Mouse (Mus musculus): Measurements from ENCODE around the gene Ralb. TPM values are rescaled to one million over a fixed set of nuclear protein-coding genes. Genes with fewer than 3 reads are reported as not detected.
A peak's percentile ranks its signal among the peaks of the same experiment; 100 is the strongest.

The Ralb gene
- polyA plus RNA-seq, 1 experiment from 2014 or later: 30.9 TPM

DNA sequence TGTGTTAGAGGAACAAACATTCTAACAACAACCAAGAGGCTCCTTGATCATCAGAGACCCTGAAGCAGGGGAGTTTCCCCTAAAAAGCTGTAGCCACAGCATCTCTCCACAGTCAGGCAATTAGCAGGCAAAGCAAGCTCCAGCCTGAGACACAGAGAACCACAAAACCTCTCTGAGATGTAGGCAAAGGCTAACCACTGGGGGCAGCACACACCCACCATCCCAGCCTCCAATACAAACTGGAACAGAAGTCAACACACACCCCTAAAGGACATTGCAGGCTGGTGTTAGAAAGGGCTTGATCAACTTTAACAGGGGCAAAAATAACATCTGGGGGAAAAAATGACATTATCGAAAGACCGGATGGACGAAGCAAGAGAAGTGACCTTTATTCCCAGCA lies 20.1 kb downstream of the Ralb start:
- no peaks in the 10 kb centered on the region for H3K27me3 ChIP-seq (ENCODE audit: insufficient read depth, low read length)
- TF ChIP-seq CTCF (IDR thresholded peaks at IDR 0.05; ENCODE audit: low read depth): peak; percentile 75
- no peak for TF ChIP-seq EP300 (IDR thresholded peaks at IDR 0.05; ENCODE audit: low read depth)
- no peak overlapping the region for H3K27ac ChIP-seq (ENCODE audit: low read depth)
- WGBS (ENCODE audit: insufficient replicate concordance): 61% methylated on average over 3 of the region's 3 CpGs
- H3K4me3 ChIP-seq (ENCODE audit: low read depth, low read length): no peak overlapping the region
- ATAC-seq (peak; percentile 71; the same call in 1 of the 2 replicates), DNase-seq (peak; percentile 57)
- peaks cover 7% of the 10 kb centered on the region for H3K36me3 ChIP-seq (replicated peaks; ENCODE audit: insufficient read depth, low read length)
- H3K9ac ChIP-seq (replicated peaks): no peak overlapping the region
- H3K9me3 ChIP-seq (ENCODE audit: low read length): no peaks in the 10 kb centered on the region
- H3K4me1 ChIP-seq (ENCODE audit: insufficient read depth): peaks cover 4% of the 10 kb centered on the region; the same call in 1 of the 2 replicates
- H3K4me2 ChIP-seq (ENCODE audit: low read depth, low read length): no peak overlapping the region

DNA sequence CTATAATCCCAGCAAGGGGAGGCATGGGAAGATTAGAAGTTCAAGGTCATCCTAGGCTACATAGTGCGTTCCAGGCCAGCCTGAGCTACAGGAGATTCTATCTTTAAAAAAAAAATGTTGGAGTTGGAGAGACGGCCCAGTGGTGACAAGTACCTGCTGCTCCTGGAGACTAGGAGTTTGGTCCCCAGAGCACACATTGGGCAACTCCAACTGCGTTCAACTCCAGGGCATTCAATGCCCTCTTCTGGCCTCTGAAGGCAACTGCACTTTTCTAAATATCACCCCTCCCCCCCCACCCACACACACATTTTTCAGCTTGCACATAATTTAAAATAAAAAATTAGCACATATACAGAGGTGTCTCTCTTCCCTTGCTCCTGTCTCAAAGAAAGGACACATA lies 21.7 kb downstream of the Ralb start:
- no peaks in the 10 kb centered on the region for H3K9me3 ChIP-seq (ENCODE audit: low read length)
- H3K27ac ChIP-seq (ENCODE audit: low read depth): no peak overlapping the region
- DNase-seq (no peak), ATAC-seq (peak; percentile 52)
- H3K27me3 ChIP-seq (ENCODE audit: insufficient read depth, low read length): no peaks in the 10 kb centered on the region
- peaks cover 4% of the 10 kb centered on the region; the same call in 1 of the 2 replicates for H3K4me1 ChIP-seq (ENCODE audit: insufficient read depth)
- peaks cover 12% of the 10 kb centered on the region for H3K36me3 ChIP-seq (replicated peaks; ENCODE audit: insufficient read depth, low read length)
- WGBS (ENCODE audit: insufficient replicate concordance): 60% methylated on average over 3 of the region's 3 CpGs
- no peak overlapping the region for H3K9ac ChIP-seq (replicated peaks)
- H3K4me3 ChIP-seq (ENCODE audit: low read depth, low read length): no peak overlapping the region
- H3K4me2 ChIP-seq (ENCODE audit: low read depth, low read length): no peak overlapping the region
- no peak for TF ChIP-seq EP300 (IDR thresholded peaks at IDR 0.05; ENCODE audit: low read depth)
- TF ChIP-seq CTCF (IDR thresholded peaks at IDR 0.05; ENCODE audit: low read depth): peak; percentile 59

DNA sequence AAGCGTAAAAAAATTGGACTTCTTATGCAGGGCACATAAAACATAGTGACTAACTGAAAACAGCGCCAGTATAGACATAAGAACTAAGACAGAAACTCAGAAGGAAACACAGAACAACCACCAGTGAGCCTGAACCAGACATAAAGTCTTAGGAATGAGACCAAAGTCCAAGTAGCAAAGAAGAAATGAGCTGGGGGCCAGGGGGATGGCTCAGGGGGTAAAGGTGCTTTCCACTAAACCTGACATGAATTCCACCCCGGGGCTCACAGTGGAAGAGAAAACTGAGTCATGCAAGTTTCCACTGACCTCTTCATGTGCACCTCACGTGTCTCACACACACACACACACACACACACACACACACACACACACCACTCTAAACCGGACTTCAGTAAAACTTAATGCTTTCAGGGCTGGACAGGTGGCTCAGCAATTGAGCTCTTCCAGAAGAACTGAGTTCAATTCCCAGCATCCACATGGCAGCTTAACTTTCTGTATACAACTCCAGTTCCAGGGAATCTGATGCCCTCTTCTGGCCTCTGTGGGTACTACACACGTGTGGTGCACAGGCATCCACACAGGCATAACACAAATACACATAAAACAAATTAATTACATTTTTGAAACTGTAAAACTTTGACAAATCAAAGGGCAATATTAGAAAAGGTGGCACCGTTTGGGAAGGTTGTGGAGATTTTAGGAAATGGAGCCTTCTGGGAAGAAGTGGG lies 23.2 kb downstream of the Ralb start:
- Histone ChIP-seq H3K4me1 (ENCODE audit: insufficient read depth) (no peaks in the 10 kb centered on the region; the same call in 1 of the 2 replicates), H3K4me2 (ENCODE audit: low read depth, low read length) (no peak overlapping the region), H3K4me3 (ENCODE audit: low read depth, low read length) (no peak overlapping the region), H3K27ac (ENCODE audit: low read depth) (no peak overlapping the region), H3K9me3 (ENCODE audit: low read length) (no peaks in the 10 kb centered on the region), H3K36me3 (replicated peaks; ENCODE audit: insufficient read depth, low read length) (peaks cover 21% of the 10 kb centered on the region), H3K27me3 (ENCODE audit: insufficient read depth, low read length) (no peaks in the 10 kb centered on the region), H3K9ac (replicated peaks) (no peak overlapping the region)
- 77% methylated on average over 7 of the region's 7 CpGs for WGBS (ENCODE audit: insufficient replicate concordance)
- no peak for ATAC-seq
- TF ChIP-seq CTCF (IDR thresholded peaks at IDR 0.05; ENCODE audit: low read depth) (peak; percentile 57), EP300 (IDR thresholded peaks at IDR 0.05; ENCODE audit: low read depth) (no peak)
- no peak for DNase-seq

DNA sequence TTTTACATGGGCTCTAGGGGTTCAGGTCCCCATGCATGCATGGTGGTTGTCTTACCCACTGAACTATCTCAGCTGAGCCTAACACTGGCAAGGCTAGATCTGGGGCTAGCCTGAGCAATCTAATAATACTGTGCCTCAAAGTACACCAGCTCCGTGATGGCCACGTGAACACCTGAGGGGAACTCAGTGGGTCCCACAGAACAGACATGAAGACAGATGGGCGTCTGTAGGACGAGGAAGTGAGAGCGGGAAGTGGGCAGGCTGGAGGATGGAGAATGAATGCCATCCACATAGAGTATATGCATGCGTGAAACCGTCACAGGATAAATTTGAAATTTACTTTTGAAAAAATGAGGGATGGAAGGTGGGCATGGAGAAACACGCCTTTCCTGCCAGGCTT lies 23.9 kb downstream of the Ralb start:
- 69% methylated on average over 8 of the region's 8 CpGs for WGBS (ENCODE audit: insufficient replicate concordance)
- Histone ChIP-seq H3K36me3 (replicated peaks; ENCODE audit: insufficient read depth, low read length) (peaks cover 27% of the 10 kb centered on the region), H3K9me3 (ENCODE audit: low read length) (no peaks in the 10 kb centered on the region), H3K9ac (replicated peaks) (no peak overlapping the region), H3K27ac (ENCODE audit: low read depth) (no peak overlapping the region), H3K27me3 (ENCODE audit: insufficient read depth, low read length) (no peaks in the 10 kb centered on the region), H3K4me2 (ENCODE audit: low read depth, low read length) (no peak overlapping the region), H3K4me1 (ENCODE audit: insufficient read depth) (no peaks in the 10 kb centered on the region; the same call in 1 of the 2 replicates), H3K4me3 (ENCODE audit: low read depth, low read length) (no peak overlapping the region)
- ATAC-seq: no peak
- DNase-seq: no peak
- no peak for TF ChIP-seq CTCF (IDR thresholded peaks at IDR 0.05; ENCODE audit: low read depth)
- no peak for TF ChIP-seq EP300 (IDR thresholded peaks at IDR 0.05; ENCODE audit: low read depth)

DNA sequence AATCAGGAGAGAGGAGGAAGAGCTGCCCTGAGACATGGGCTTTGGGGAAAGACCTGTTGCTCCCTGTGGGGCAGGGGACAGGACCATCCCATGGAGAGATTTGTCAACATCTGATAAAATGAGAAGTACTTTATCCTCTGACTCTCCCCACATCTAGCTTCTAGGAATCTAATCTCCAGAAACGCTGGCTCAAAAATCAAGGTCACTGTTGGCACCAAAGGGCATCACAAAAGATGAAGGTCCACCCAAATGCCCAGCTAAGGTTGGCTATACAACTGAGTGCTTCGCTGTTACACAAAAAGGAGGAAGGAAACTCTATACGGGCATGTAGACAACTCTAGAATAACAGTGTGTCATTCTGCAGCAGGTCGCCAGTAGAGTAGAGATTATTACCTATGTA lies 25.0 kb downstream of the Ralb start:
- ATAC-seq (no peak), DNase-seq (no peak)
- Histone ChIP-seq H3K4me2 (ENCODE audit: low read depth, low read length) (no peak overlapping the region), H3K4me1 (ENCODE audit: insufficient read depth) (no peaks in the 10 kb centered on the region; the same call in 1 of the 2 replicates), H3K27ac (ENCODE audit: low read depth) (no peak overlapping the region), H3K4me3 (ENCODE audit: low read depth, low read length) (no peak overlapping the region), H3K36me3 (replicated peaks; ENCODE audit: insufficient read depth, low read length) (peaks cover 31% of the 10 kb centered on the region), H3K27me3 (ENCODE audit: insufficient read depth, low read length) (no peaks in the 10 kb centered on the region), H3K9ac (replicated peaks) (no peak overlapping the region), H3K9me3 (ENCODE audit: low read length) (no peaks in the 10 kb centered on the region)
- WGBS (ENCODE audit: insufficient replicate concordance): 46% methylated on average over 4 of the region's 4 CpGs
- TF ChIP-seq EP300 (IDR thresholded peaks at IDR 0.05; ENCODE audit: low read depth) (no peak), CTCF (IDR thresholded peaks at IDR 0.05; ENCODE audit: low read depth) (no peak)

DNA sequence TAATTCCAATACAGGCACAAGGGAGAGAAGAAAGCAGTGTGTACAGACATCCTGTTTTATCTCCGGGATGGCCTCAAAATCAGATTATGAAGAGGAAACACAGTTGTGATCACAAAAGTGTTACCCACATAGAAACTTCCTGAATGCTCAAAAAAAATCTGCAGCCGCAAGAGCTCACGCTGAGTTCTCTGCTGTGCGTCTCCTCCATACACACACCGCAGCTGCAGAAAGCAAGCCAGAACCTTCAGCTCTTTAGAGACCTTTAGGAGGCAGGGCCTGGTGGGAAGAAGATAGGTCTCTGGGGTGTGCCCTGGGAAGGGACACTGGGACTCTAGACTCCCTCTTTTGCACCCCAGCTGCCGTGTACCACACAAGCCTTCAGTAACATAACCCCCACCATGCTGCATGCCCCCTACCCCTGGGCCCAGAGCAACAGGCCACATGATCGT lies 27.7 kb downstream of the Ralb start:
- Histone ChIP-seq H3K4me2 (ENCODE audit: low read depth, low read length) (no peak overlapping the region), H3K9me3 (ENCODE audit: low read length) (no peaks in the 10 kb centered on the region), H3K4me3 (ENCODE audit: low read depth, low read length) (no peak overlapping the region), H3K36me3 (replicated peaks; ENCODE audit: insufficient read depth, low read length) (peaks cover 40% of the 10 kb centered on the region), H3K27me3 (ENCODE audit: insufficient read depth, low read length) (no peaks in the 10 kb centered on the region), H3K27ac (ENCODE audit: low read depth) (no peak overlapping the region), H3K4me1 (ENCODE audit: insufficient read depth) (peaks cover 7% of the 10 kb centered on the region; the same call in 1 of the 2 replicates), H3K9ac (replicated peaks) (no peak overlapping the region)
- no peak for DNase-seq
- ATAC-seq: no peak
- 29% methylated on average over 7 of the region's 7 CpGs for WGBS (ENCODE audit: insufficient replicate concordance)
- no peak for TF ChIP-seq EP300 (IDR thresholded peaks at IDR 0.05; ENCODE audit: low read depth)
- no peak for TF ChIP-seq CTCF (IDR thresholded peaks at IDR 0.05; ENCODE audit: low read depth)

Data from liver, postnatal 0 days (tissue).